Mouse (Mus musculus) thymus, adult 2 months (tissue): ENCODE data around the gene C1rb. TPM values are rescaled to one million over a fixed set of nuclear protein-coding genes. Genes with fewer than 3 reads are reported as not detected.

ENCODE experiments used
- DNase-seq: peaks from one replicate; pipeline ENCODE4 v3.0.0; 2021
- H3K27ac ChIP-seq: fragments of 200-500 bp; 2 replicates; pipeline ENCODE4 v1.5.1; 2012; ENCODE audit warnings: low read length, control low read depth; ENCODE audit not compliant: control insufficient read depth, insufficient read depth
- H3K27me3 ChIP-seq: fragments of 200-500 bp; 2 replicates; pipeline ENCODE4 v1.6.1; 2012; ENCODE audit warnings: mild to moderate bottlenecking, low read length, moderate library complexity, mixed read lengths; ENCODE audit not compliant: control insufficient read depth, insufficient read depth
- H3K36me3 ChIP-seq: fragments of 200-500 bp; 2 replicates; pipeline ENCODE4 v1.6.1; 2012; ENCODE audit warnings: mild to moderate bottlenecking, low read length, moderate library complexity; ENCODE audit not compliant: control insufficient read depth, insufficient read depth
- H3K4me1 ChIP-seq: fragments of 200-500 bp; replicated peaks from 2 replicates; pipeline ENCODE4 v1.6.1; 2012; ENCODE audit warnings: low read length; ENCODE audit not compliant: control insufficient read depth, insufficient read depth
- H3K4me3 ChIP-seq: fragments of 200-500 bp; 2 replicates; pipeline ENCODE4 v1.5.1; 2012; ENCODE audit warnings: mild to moderate bottlenecking, low read length, control low read depth, moderate library complexity; ENCODE audit not compliant: control insufficient read depth, insufficient read depth
- CTCF ChIP-seq: fragments of 200-500 bp; IDR thresholded peaks from 2 replicates; pipeline ENCODE4 v1.5.1; 2012; ENCODE audit warnings: mild to moderate bottlenecking, control low read depth, low read length, moderate library complexity, borderline replicate concordance; ENCODE audit not compliant: control insufficient read depth, poor library complexity, insufficient read depth; ENCODE audit errors: extremely low read depth
- POLR2A ChIP-seq: fragments of 200-500 bp; IDR thresholded peaks from 2 replicates; pipeline ENCODE4 v1.6.1; 2012; ENCODE audit warnings: mild to moderate bottlenecking, low read length, control low read depth, moderate library complexity; ENCODE audit not compliant: control insufficient read depth, poor library complexity, insufficient read depth; ENCODE audit errors: extremely low read depth
- WGBS: fragments of 180-500 bp; shearing (Covaris S2); methylation state at CpG from one replicate; pipeline ENCODE4 v1.1.7; 2018; 5-methylcytosine and 5-hydroxymethylcytosine counted together
- polyA plus RNA-seq: library from polyadenylated mRNA; depleted of rRNA; stranded (reverse); fragments of >200 nt; gene quantifications from 2 replicates; pipeline ENCODE4 v1.2.3, GENCODE M21; 2012

Gene C1rb
- polyA plus RNA-seq, 1 experiment = not detected

- Histone ChIP-seq H3K4me3 (no peak overlapping the region), H3K4me1 (no peaks in the 10 kb centered on the region), H3K27me3 (no peaks in the 10 kb centered on the region), H3K36me3 (no peaks in the 10 kb centered on the region), H3K27ac (no peak overlapping the region)
- TF ChIP-seq CTCF (no peak), POLR2A (no peak)
- 96% methylated on average over 1 of the region's 1 CpGs for WGBS
- DNase-seq = no peak
Measured at GRCm38 (mm10) chr6:124582231-124582630, 12.1 kb downstream of the C1rb start.

DNA sequence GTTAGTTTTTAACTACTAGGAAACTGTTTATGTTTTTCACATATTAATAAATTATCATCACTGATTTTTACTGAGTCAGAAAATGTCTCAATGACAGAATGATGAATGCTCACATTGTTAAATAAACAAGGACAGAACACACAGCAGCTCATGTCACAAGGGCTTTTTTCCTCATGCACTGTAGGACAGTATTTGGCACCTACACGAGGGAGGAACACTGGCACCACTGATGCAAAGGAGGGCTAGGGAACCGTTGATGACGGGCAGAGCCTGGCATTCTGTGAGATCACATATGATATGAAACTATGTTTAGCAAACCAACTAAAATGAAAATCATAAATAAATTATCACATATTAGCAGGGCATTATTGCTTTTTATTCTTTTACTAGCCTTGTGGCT lies 14.8 kb downstream of the C1rb start:
- 82% methylated on average over 3 of the region's 3 CpGs for WGBS
- no peaks in the 10 kb centered on the region for H3K36me3 ChIP-seq
- no peak for DNase-seq
- H3K27ac ChIP-seq = no peak overlapping the region
- no peaks in the 10 kb centered on the region for H3K27me3 ChIP-seq
- no peaks in the 10 kb centered on the region for H3K4me1 ChIP-seq
- H3K4me3 ChIP-seq = no peak overlapping the region
- TF ChIP-seq CTCF = no peak
- TF ChIP-seq POLR2A = no peak

GRCm38 (mm10) chr6:124585761-124586160 lies 15.7 kb downstream of the C1rb start:
- H3K27me3 ChIP-seq = no peaks in the 10 kb centered on the region
- TF ChIP-seq CTCF (no peak), POLR2A (no peak)

DNA sequence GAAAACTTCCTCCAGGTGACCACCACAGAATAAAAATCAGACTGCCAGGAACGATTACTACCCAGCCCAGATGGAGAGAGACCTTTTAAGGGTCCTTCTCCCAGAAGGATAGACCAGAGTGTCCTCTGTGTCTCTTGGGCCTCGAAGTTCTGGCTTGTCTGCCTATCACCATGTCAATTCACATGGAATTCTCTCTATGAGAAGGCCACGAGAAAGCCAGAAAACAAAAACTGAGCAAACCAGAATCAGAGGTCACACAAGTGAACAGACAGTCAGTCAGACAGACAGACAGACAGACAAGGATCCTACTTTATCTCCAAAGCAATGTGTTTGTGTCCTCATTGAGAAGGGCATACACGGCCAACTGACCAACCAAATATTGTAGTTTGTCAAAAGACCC lies 16.2 kb downstream of the C1rb start:
- no peaks in the 10 kb centered on the region for H3K27me3 ChIP-seq
- no peaks in the 10 kb centered on the region for H3K36me3 ChIP-seq
- no peak for TF ChIP-seq CTCF
- TF ChIP-seq POLR2A = no peak
- no peak for DNase-seq
- 87% methylated on average over 4 of the region's 4 CpGs for WGBS
- H3K4me3 ChIP-seq = no peak overlapping the region
- no peak overlapping the region for H3K27ac ChIP-seq
- no peaks in the 10 kb centered on the region for H3K4me1 ChIP-seq

More at GRCm38 (mm10) chr6:124585761-124586160, 15.7 kb downstream of the C1rb start:
- Histone ChIP-seq H3K36me3 (no peaks in the 10 kb centered on the region), H3K4me1 (no peaks in the 10 kb centered on the region), H3K4me3 (no peak overlapping the region), H3K27ac (no peak overlapping the region)
- WGBS = 88% methylated on average over 3 of the region's 3 CpGs
- DNase-seq = no peak

DNA sequence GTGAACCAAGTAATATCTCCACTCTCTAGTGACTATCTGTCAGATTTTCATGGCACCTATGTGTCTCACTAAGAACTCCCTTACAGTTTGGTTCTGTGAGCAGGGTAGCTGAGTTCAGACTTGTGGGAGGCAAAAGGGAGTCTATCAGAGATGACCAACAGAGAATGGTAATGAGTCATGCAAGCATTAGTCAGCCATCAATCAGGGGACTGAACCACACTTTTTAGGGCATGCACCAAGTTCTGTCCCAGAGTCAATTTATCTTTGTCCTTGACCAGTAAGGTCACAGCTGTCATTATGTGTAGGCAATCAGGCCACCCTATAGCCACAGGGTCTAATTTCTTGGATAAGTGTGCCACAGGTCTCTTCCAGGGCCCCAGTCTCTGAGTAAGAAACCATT lies 18.7 kb downstream of the C1rb start:
- Histone ChIP-seq H3K4me1 (no peaks in the 10 kb centered on the region), H3K27ac (no peak overlapping the region), H3K36me3 (no peaks in the 10 kb centered on the region), H3K27me3 (no peaks in the 10 kb centered on the region), H3K4me3 (no peak overlapping the region)
- TF ChIP-seq CTCF (no peak), POLR2A (no peak)
- DNase-seq = no peak

DNA sequence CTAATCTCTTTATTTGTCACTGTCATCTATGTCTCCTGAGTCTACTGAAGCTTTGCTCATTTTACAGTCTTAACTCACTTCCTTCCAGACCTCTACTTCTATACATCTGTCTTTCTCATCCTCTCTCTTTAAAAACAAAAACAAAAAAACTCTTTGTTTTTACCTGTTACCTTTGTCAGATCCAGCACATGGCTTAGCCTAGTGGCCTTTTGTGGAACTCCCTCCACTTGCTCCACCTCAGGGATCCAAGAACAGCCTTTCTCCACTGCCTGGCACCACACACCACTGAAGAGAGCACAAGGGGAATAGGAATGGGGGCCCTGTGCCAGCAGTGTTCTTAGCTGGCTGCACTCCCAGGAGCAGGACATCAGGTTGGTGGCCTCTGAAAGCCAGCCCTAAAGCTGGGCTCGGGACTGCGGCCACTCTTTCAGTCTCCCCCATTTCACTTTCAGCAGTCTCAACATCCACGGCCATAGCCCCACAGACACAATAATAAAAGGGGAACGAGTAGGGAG lies 22.1 kb downstream of the C1rb start:
- Histone ChIP-seq H3K27me3 (no peaks in the 10 kb centered on the region), H3K4me3 (no peak overlapping the region), H3K4me1 (no peaks in the 10 kb centered on the region), H3K27ac (no peak overlapping the region), H3K36me3 (no peaks in the 10 kb centered on the region)
- DNase-seq = no peak
- WGBS = 80% methylated on average over 4 of the region's 4 CpGs
- TF ChIP-seq POLR2A (no peak), CTCF (no peak)

- DNase-seq = no peak
- no peak for TF ChIP-seq POLR2A
- TF ChIP-seq CTCF = no peak
Measured at GRCm38 (mm10) chr6:124593121-124593520, 23.0 kb downstream of the C1rb start.

More at GRCm38 (mm10) chr6:124593121-124593520, 23.0 kb downstream of the C1rb start:
- H3K4me1 ChIP-seq = no peaks in the 10 kb centered on the region
- H3K4me3 ChIP-seq = no peak overlapping the region
- 93% methylated on average over 8 of the region's 8 CpGs for WGBS
- no peaks in the 10 kb centered on the region for H3K27me3 ChIP-seq
- no peak overlapping the region for H3K27ac ChIP-seq
- no peaks in the 10 kb centered on the region for H3K36me3 ChIP-seq
